Mouse (Mus musculus) T-helper 17 cell (primary cell): ENCODE data around the gene Emilin2.
"Not testable (repeated sequence)": the region's sequence is repeated elsewhere in the genome, so short reads cannot be mapped to it uniquely, and the experiment has no call there.

Experiments used
- in situ Hi-C, 2 experiments: fragments of 300-600 bp; cut with MboI, MseI; formaldehyde crosslinking; loops; 1 replicate in 1 of 2; 2 replicates in 1 of 2; pipeline ENCODE4 v1.15.1; 2025; ENCODE audit warnings: high pct_unique_total_duplicates in 2 of 2

The Emilin2 gene

GRCm38 (mm10) chr17:71311340-71312171 is at the start of gene Emilin2:
Emilin2 (minus strand) TSS chr17:71311978.
- in situ Hi-C loops: no loop called here

DNA sequence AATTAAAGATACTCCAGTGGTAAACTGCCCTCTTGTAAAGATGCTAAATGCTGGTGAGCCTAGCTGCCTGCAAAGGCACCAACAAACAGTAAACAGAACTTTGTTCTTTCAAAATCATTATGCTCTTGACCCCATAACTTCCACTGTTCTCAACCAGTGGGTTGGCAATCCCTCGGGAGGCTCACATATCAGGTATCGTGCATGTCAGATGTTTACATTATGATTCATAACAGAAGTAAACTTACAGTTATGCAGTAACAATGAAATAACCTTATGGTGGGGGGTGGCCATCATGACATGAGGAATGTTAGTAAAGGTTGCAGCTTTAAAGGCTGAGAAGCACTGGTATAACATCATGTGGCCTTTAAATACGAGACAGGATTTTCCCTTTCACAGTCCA is 43.7 kb upstream of the Emilin2 start:
- in situ Hi-C loops: no loop called here

DNA sequence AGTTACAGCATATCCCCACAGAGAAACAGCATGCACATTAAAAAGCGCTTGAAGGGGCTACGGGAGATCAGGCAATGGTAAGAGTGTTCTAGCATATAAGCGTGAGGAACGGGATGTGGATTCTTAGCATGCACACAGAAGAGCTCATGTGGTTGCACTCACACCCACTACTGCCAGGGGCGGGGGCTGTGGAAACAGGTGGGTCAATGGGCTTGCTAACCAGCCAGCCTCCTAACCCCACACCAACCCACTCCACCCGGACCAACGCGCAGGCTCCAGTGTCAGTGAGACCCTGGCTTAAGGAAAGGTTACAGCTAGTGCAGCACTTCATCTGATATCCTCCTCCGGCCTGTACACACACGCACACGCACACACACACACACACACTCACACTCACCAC is 42.4 kb upstream of the Emilin2 start:
- in situ Hi-C loops: loop anchor here in 1 of 2 experiments (5.0 kb wide), 1 partner anchor 63 kb away; no protein-coding TSS in a partner anchor

DNA sequence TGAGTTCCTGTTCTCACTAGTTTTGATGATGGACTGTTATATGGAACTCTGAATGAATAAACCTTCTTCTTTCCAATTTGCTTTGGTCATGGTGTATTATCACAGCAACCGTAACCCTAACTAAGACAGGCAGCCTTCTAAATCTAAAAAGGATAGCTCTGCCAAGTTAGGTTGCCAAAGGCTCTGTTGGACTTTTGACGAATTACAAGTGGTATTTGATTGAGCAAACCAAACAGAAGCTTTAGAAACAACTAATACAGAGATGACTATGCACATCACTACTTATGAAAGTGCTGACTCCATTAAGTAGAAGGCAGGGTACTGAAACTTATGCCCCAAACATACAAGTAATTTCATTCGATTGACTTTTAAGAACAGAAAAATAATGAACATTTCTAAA is 36.4 kb upstream of the Emilin2 start:
- in situ Hi-C loops: no loop called here

DNA sequence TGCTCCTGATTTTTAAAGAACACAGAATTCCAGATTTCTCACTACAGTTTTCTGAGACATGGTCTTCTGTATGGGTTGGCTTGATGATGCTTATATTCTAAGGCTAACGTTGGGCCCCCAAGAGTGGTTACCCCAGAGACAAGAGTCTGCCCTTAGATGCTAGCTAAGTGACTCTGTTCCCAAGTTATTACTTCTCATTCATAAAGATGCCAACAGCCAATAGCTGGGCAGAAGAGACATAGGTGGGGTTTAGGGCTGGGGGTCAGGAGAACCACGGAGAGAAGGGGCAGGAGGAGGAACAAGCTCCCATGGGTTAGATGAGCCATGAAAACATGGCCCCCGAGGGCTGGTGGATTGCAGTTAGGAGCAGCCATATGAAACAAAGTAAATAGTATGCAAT is 30.2 kb upstream of the Emilin2 start:
- in situ Hi-C loops: no loop called here

DNA sequence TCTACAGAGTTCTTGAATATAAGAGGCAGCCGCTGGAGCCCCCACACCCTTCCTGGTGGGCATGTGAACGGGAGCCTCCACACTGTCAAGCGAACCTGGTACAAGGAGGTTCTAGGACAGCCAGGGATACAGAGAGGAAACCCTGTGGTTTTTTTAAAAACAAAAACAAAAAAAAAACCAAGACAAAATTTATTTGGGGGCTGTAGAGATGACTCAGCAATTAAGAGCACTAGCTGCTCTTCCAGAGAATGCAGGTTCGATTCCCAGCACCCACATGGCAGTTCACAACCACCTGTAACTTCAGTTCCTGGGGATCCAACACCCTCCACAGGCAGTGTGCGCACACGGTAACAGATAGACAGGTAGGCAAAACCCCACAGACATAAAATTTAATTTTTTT is 26.8 kb upstream of the Emilin2 start:
- in situ Hi-C loops: no loop called here

GRCm38 (mm10) chr17:71337546-71337945 is 25.8 kb upstream of the Emilin2 start:
- in situ Hi-C loops: no loop called here

DNA sequence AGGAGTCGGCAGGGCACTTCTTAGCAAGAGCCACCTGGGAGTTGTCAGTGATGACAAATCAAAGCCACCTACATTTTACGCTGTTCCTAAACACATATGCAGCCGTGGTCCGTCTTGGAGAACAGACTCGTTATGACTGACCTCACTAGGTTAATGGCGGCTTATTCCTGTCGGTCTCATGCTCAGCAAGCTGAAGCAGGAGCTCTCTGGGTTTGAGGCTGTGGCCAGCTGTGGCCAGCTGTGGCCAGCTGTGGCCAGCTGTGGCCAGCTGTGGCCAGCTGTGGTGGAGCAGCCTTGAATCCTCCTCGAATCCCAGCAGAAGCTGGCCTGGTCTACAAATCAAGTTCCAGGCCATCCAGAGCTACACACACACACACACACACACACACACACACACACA is 24.6 kb upstream of the Emilin2 start:
- in situ Hi-C loops: no loop called here

DNA sequence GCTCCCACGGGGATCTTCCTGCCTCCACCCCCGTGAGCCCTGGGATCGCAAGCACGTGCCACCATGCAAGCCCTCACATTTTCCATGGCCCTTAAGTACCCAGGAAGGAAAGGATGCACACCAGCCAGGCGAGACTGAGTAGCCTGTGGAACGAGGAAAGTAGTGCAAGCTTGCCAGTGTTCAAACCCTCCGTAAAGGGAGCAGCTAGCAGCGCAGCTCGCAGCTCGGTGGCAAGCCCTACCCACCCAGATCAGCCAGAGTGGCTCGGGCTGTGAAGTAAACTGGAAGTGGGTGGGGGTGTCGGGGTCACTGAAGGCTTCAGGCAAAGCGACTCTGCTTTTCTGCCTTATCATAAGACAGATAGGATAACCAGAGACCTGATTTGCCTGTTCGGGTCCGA is 20.5 kb upstream of the Emilin2 start:
- in situ Hi-C loops: no loop called here

- in situ Hi-C loops: not testable (repeated sequence)
These were observed 9.0 kb upstream of the Emilin2 start for GRCm38 (mm10) chr17:71320731-71321130.

DNA sequence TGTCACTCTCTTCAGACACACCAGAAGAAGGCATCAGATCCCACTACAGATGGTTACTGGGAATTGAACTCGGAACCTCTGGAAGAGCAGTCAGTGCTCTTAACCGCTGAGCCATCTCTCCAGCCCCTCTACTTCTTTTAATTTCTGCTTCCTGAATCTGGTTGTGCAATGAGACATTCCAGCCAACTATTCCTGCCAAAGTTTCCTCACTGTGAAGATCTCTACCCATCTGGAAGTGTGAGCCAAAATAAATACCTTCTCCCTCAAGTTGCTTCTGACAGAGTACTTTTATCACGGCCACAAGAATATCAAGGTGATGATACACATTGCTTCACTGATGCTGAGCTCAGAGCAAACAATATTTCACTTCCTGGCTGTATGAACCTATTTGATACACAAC is 7.6 kb upstream of the Emilin2 start:
- in situ Hi-C loops: no loop called here

GRCm38 (mm10) chr17:71317571-71317970 is 5.8 kb upstream of the Emilin2 start:
- in situ Hi-C loops: no loop called here

DNA sequence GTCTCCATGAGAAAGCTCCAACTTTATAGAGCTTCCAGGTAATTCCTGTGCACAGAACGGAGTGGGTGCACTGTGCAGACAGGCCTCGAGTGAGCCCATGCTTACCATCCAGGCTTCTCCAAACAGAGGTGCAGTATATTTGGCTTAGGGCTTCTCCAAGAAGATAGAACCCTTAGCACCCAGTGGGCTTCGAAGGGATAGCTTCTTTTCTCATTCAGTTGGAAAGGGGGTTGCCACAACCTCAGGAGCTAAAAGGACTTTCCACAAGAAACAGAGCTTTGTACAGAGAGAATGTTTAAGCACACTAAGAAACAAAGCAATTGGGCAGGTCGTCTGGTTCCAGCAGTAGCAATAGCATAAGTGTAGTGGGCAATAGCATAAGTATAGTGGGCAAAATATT is 2.5 kb upstream of the Emilin2 start:
- in situ Hi-C loops: no loop called here

GRCm38 (mm10) chr17:71310486-71311339 is 1.1 kb downstream of the Emilin2 start:
- in situ Hi-C loops: no loop called here

- in situ Hi-C loops: loop anchor here in 1 of 2 experiments (10.0 kb wide), 1 partner anchor 625 kb away; no protein-coding TSS in a partner anchor
These were observed 1.9 kb downstream of the Emilin2 start for GRCm38 (mm10) chr17:71309711-71310485.

GRCm38 (mm10) chr17:71309141-71309540 is 2.6 kb downstream of the Emilin2 start:
- in situ Hi-C loops: loop anchor here in 1 of 2 experiments (10.0 kb wide), 1 partner anchor 624 kb away; no protein-coding TSS in a partner anchor

DNA sequence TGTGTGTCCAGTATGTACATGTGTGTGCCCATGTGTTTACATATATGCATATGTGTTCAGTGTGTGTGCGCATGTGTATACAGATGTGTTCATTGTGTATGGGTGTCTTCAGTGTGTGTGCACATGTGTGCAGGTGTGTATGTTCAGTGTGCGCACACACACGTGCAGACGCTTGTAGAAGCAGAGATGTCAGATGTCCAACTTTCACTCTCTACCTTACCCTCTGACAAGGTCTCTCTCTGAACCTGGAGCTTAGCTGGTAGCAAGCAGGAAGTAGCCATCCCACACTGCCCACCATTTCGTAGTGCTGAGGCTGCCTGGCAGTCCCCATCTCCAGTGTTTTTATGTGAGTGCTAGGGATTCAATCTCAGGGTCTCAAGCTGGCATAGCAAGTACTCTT is 3.5 kb downstream of the Emilin2 start:
- in situ Hi-C loops: loop anchor here in 1 of 2 experiments (10.0 kb wide), 1 partner anchor 623 kb away; no protein-coding TSS in a partner anchor

DNA sequence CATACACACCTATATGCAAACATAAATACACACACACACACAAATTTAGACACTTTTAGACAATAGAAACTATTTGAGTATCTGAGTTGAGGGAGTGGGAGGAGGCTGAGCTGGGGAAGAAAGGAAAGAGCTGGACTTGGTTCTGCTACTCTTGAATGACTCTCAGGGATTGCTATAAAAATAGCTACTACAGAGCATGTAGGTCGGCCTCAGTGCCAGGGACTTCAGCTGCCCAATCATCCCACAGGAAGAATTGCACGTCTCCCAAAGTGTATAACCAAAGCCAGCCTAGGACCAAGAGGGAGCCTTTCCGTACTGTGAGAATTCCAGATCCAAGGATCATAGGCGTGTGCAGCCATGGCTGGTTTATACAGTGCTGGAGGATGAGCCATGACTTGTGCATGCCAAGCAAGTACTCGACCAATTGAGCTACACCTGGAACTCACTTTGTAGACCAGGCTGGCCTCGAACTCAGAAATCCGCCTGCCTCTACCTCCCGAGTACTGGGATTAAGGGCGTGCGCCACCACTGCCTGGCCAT is 4.5 kb downstream of the Emilin2 start:
- in situ Hi-C loops: loop anchor here in 1 of 2 experiments (10.0 kb wide), 1 partner anchor 623 kb away; no protein-coding TSS in a partner anchor

DNA sequence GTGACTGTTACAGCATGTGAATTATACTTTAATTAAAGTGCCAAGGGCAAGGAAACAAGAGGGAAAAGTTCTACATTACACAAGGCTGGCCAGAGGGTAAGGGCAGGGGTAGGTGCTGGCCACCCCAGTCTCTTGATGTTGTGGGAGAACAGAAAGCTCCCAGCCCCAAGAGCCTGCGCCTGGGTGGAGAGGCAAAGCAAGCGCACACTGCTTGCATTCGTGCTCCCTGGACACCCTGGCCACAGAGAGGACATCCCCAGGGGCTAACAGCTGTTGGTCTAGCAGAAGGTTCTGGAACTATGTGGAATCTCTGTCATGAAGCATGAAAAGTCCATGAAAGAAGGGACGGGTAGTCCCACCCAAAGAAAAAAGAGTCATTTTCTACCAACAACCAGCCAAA is 5.1 kb downstream of the Emilin2 start:
- in situ Hi-C loops: loop anchor here in 1 of 2 experiments (10.0 kb wide), 1 partner anchor 622 kb away; no protein-coding TSS in a partner anchor

GRCm38 (mm10) chr17:71306091-71306490 is 5.7 kb downstream of the Emilin2 start:
- in situ Hi-C loops: loop anchor here in 1 of 2 experiments (10.0 kb wide), 1 partner anchor 621 kb away; no protein-coding TSS in a partner anchor

- in situ Hi-C loops: loop anchor here in 1 of 2 experiments (10.0 kb wide), 1 partner anchor 619 kb away; no protein-coding TSS in a partner anchor
These were observed 8.3 kb downstream of the Emilin2 start for GRCm38 (mm10) chr17:71303444-71303843.
